Mouse (Mus musculus) liver, embryonic 16.5 days (tissue): ENCODE measurements around the gene Tas1r3. TPM values are rescaled to one million over a fixed set of nuclear protein-coding genes. Genes with fewer than 3 reads are reported as not detected.

Experiments
- ATAC-seq: fragments of 200-750 bp; cut with Nextera tagmentation; 2 replicates; pipeline ENCODE4 v1.8.0; 2017; ENCODE audit warnings: low read depth, mild to moderate bottlenecking, moderate number of reproducible peaks, moderate library complexity
- H3K27ac ChIP-seq: fragments of 300-500 bp; sonication (generic); 2 replicates; pipeline ENCODE4 v1.5.1; 2014; ENCODE audit warnings: mild to moderate bottlenecking, low read length
- H3K27me3 ChIP-seq: fragments of 300-500 bp; sonication (generic); 2 replicates; pipeline ENCODE4 v1.6.1; 2014; ENCODE audit warnings: low read depth, low read length, mixed read lengths; ENCODE audit not compliant: control insufficient read depth, insufficient read depth
- H3K36me3 ChIP-seq: fragments of 300-500 bp; sonication (generic); 2 replicates; pipeline ENCODE4 v1.6.1; 2014; ENCODE audit warnings: mild to moderate bottlenecking; ENCODE audit not compliant: control insufficient read depth, insufficient read depth
- H3K4me1 ChIP-seq: fragments of 300-500 bp; sonication (generic); 2 replicates; pipeline ENCODE4 v1.6.1; 2014; ENCODE audit warnings: low read depth, low read length, mixed read lengths; ENCODE audit not compliant: control insufficient read depth
- H3K4me2 ChIP-seq: fragments of 300-500 bp; sonication (generic); 2 replicates; pipeline ENCODE4 v1.6.1; 2014; ENCODE audit warnings: low read depth, low read length, mixed read lengths
- H3K4me3 ChIP-seq: fragments of 300-500 bp; sonication (generic); 2 replicates; pipeline ENCODE4 v1.5.1; 2014; ENCODE audit warnings: low read depth, mild to moderate bottlenecking, low read length
- H3K9ac ChIP-seq: fragments of 300-500 bp; sonication (generic); 2 replicates; pipeline ENCODE4 v1.6.1; 2014; ENCODE audit warnings: low read depth, low read length
- H3K9me3 ChIP-seq: fragments of 300-500 bp; sonication (generic); replicated peaks from 2 replicates; pipeline ENCODE4 v1.6.1; 2016; ENCODE audit warnings: low read length; ENCODE audit not compliant: control insufficient read depth
- WGBS: fragments of 180-500 bp; shearing (Covaris S2); extraction: QIAGEN DNeasy Blood & Tissue Kit; methylation state at CpG from one replicate; pipeline ENCODE4 v1.1.7; 2014; ENCODE audit not compliant: insufficient replicate concordance; 5-methylcytosine and 5-hydroxymethylcytosine counted together
- polyA plus RNA-seq: library from polyadenylated mRNA; unstranded; fragments of >200 nt; fragmentation: Nextera tagmentation; extraction: Ambion mirVana; gene quantifications from 2 replicates; pipeline ENCODE4 v1.2.1, GENCODE M21; 2015

The Tas1r3 gene
- polyA plus RNA-seq, 1 experiment from 2014 or later: 0.14 TPM

DNA sequence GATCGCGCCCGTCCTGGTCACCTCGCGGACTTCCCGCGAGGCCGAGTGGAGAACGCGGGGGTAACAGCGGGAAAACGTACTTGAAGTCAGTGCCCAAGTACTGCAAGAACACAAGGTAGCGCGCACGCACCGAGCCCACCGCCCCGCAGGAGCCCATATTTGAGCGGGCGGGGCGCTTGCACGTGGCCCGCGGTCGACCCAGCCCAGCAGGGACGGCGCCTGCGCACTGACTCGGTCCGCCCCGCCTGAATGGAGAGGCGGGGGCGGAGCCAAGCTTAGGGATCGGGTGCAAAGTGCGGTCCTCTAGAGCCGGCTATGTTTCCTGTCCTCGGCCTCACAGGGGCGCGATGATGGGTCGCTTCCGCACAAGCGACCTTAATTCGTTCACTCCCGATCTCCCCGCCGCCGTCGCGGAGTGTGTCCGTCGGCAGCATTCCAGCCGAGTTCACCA lies 28.4 kb upstream of the Tas1r3 start, which contains the start of the genes Pusl1 and Acap3:
Gene Pusl1 (minus strand): TSS at position 231 of the 451 bp plus-strand sequence.
Gene Acap3 (plus strand): TSS at position 272 of the 451 bp plus-strand sequence.
- Histone ChIP-seq H3K4me1 (peaks cover 41% of the 10 kb centered on the region), H3K36me3 (peaks cover 18% of the 10 kb centered on the region), H3K9me3 (no peaks in the 10 kb centered on the region), H3K4me3 (peak within 1 kb of the TSS; percentile 81), H3K9ac (peak within 1 kb of the TSS; percentile 89), H3K4me2 (peak within 1 kb of the TSS; percentile 100), H3K27ac (peak within 1 kb of the TSS; percentile 95), H3K27me3 (no peaks in the 10 kb centered on the region)
- peak; percentile 85 for ATAC-seq
- WGBS: under 1% methylated on average over 52 of the region's 52 CpGs

GRCm38 (mm10) chr4:155891011-155891471 lies 27.9 kb upstream of the Tas1r3 start:
- whole genome bisulfite sequencing: under 1% methylated on average over 34 of the region's 34 CpGs
- Histone ChIP-seq H3K4me2 (peak overlapping the region; percentile 100), H3K9ac (peak overlapping the region; percentile 62), H3K4me3 (peak overlapping the region; percentile 81), H3K4me1 (peaks cover 41% of the 10 kb centered on the region), H3K36me3 (peaks cover 19% of the 10 kb centered on the region), H3K27me3 (no peaks in the 10 kb centered on the region), H3K9me3 (no peaks in the 10 kb centered on the region), H3K27ac (no peak overlapping the region)
- no peak for ATAC-seq

DNA sequence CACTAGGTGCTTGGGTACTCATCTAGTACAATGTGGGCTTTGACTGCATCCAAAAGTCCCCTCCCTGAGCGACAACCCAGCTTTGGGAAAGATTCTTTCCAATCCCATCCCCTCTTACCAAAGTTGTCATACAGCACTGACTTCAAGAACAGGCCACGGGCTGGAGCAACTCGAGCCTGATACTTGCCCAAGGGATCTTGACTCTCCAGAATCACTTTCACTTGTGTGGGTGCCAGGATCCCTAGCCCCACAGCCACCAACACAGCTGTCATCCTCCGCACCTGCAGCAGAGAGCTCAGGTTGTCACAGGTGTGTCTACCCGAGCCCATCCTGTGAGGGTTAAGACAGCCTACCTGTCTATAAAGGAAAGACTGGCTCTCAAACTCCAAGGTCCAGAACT lies 26.2 kb upstream of the Tas1r3 start:
- H3K27ac ChIP-seq: no peak overlapping the region
- H3K9me3 ChIP-seq: no peaks in the 10 kb centered on the region
- no peaks in the 10 kb centered on the region for H3K27me3 ChIP-seq
- 71% methylated on average over 5 of the region's 5 CpGs for WGBS
- H3K4me2 ChIP-seq: no peak overlapping the region
- H3K4me3 ChIP-seq: no peak overlapping the region
- H3K36me3 ChIP-seq: peaks cover 30% of the 10 kb centered on the region
- no peak for ATAC-seq
- H3K4me1 ChIP-seq: peaks cover 29% of the 10 kb centered on the region
- no peak overlapping the region for H3K9ac ChIP-seq

GRCm38 (mm10) chr4:155888181-155888580 lies 25.0 kb upstream of the Tas1r3 start:
- H3K27ac ChIP-seq: no peak overlapping the region
- 80% methylated on average over 9 of the region's 9 CpGs for WGBS
- peaks cover 18% of the 10 kb centered on the region for H3K4me1 ChIP-seq
- no peak for ATAC-seq
- H3K4me3 ChIP-seq: no peak overlapping the region
- peaks cover 30% of the 10 kb centered on the region for H3K36me3 ChIP-seq
- no peaks in the 10 kb centered on the region for H3K9me3 ChIP-seq
- no peak overlapping the region for H3K4me2 ChIP-seq
- no peak overlapping the region for H3K9ac ChIP-seq
- H3K27me3 ChIP-seq: no peaks in the 10 kb centered on the region

DNA sequence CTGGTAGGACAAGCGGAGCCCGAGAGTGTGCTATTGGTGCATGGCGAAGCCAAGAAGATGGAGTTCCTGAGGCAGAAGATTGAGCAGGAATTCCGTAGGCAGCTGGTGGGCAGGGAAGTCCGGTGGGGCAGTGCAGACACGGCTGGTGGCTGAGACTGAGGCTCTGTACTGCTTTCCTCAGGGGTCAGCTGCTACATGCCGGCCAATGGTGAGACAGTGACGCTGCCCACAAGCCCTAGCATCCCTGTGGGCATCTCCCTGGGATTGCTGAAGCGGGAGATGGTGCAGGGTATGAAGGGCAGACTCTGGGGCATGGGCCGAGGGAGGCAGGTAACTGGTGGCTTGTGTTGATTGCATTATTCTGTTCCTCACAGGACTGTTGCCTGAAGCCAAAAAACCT lies 24.5 kb upstream of the Tas1r3 start:
- H3K27me3 ChIP-seq: no peaks in the 10 kb centered on the region
- no peak overlapping the region for H3K4me3 ChIP-seq
- 86% methylated on average over 10 of the region's 10 CpGs for WGBS
- no peak overlapping the region for H3K4me2 ChIP-seq
- ATAC-seq: no peak
- H3K36me3 ChIP-seq: peaks cover 30% of the 10 kb centered on the region
- H3K27ac ChIP-seq: no peak overlapping the region
- H3K9ac ChIP-seq: no peak overlapping the region
- H3K4me1 ChIP-seq: peaks cover 12% of the 10 kb centered on the region
- no peaks in the 10 kb centered on the region for H3K9me3 ChIP-seq

DNA sequence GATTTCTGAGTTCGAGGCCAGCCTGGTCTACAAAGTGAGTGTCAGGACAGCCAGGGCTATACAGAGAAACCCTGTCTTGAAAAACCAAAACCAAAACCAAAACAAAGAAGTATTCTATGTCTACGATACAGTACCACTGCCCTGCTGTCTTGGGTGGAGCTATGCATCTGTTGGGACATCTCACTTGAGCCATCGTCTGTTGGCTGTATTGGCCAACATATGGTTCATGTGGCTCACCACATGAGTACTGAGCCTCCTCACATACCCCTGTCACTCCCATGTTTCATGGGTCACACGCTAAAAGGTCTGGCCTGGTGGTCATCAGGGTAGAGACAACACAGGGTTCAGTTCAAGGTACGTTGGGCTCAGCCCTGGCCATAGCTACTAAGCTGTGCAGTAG lies 23.2 kb upstream of the Tas1r3 start:
- Histone ChIP-seq H3K9me3 (no peaks in the 10 kb centered on the region), H3K4me3 (no peak overlapping the region), H3K27ac (no peak overlapping the region), H3K27me3 (no peaks in the 10 kb centered on the region), H3K4me2 (no peak overlapping the region), H3K36me3 (peaks cover 30% of the 10 kb centered on the region), H3K4me1 (peaks cover 9% of the 10 kb centered on the region), H3K9ac (no peak overlapping the region)
- no peak for ATAC-seq
- 73% methylated on average over 5 of the region's 5 CpGs for WGBS

- H3K4me1 ChIP-seq: no peaks in the 10 kb centered on the region
- no peak overlapping the region for H3K4me3 ChIP-seq
- ATAC-seq: no peak
- no peaks in the 10 kb centered on the region for H3K9me3 ChIP-seq
- no peak overlapping the region for H3K9ac ChIP-seq
- no peaks in the 10 kb centered on the region for H3K27me3 ChIP-seq
- WGBS: 71% methylated on average over 3 of the region's 3 CpGs
- peaks cover 30% of the 10 kb centered on the region for H3K36me3 ChIP-seq
- H3K4me2 ChIP-seq: no peak overlapping the region
- no peak overlapping the region for H3K27ac ChIP-seq
Observed at GRCm38 (mm10) chr4:155883587-155883986, 20.4 kb upstream of the Tas1r3 start.

- H3K4me1 ChIP-seq: peaks cover 28% of the 10 kb centered on the region
- H3K36me3 ChIP-seq: peaks cover 16% of the 10 kb centered on the region; the same call in 1 of the 2 replicates
- no peak overlapping the region for H3K27ac ChIP-seq
- H3K9me3 ChIP-seq: no peaks in the 10 kb centered on the region
- no peak overlapping the region for H3K4me2 ChIP-seq
- H3K27me3 ChIP-seq: no peaks in the 10 kb centered on the region
- WGBS: 65% methylated on average over 7 of the region's 7 CpGs
- no peak for ATAC-seq
- H3K4me3 ChIP-seq: no peak overlapping the region
- no peak overlapping the region for H3K9ac ChIP-seq
Observed at GRCm38 (mm10) chr4:155871404-155871803, 8.2 kb upstream of the Tas1r3 start.

GRCm38 (mm10) chr4:155869317-155870033 lies 6.3 kb upstream of the Tas1r3 start, which contains the start of the genes Cptp and Ints11:
TSS of gene Cptp (minus strand) at chr4:155869440.
TSS of gene Ints11 (plus strand) at chr4:155869546.
- Histone ChIP-seq H3K36me3 (peaks cover 14% of the 10 kb centered on the region), H3K4me2 (peak within 1 kb of the TSS; percentile 96), H3K9ac (peak within 1 kb of the TSS; percentile 86), H3K9me3 (no peaks in the 10 kb centered on the region), H3K27me3 (no peaks in the 10 kb centered on the region), H3K4me1 (peaks cover 28% of the 10 kb centered on the region), H3K27ac (peak within 1 kb of the TSS; percentile 51), H3K4me3 (peak within 1 kb of the TSS; percentile 83)
- WGBS: under 1% methylated on average over 63 of the region's 63 CpGs
- peak; percentile 98 for ATAC-seq
